Mouse (Mus musculus) midbrain, embryonic 14.5 days (tissue): ENCODE data around the gene Hist1h2ad. TPM values are rescaled to one million over a fixed set of nuclear protein-coding genes. Genes with fewer than 3 reads are reported as not detected.
"Not testable (repeated sequence)": the region's sequence is repeated elsewhere in the genome, so short reads cannot be mapped to it uniquely, and the experiment has no call there.

Source experiments
- ATAC-seq: fragments of 200-750 bp; cut with Nextera tagmentation; 2 replicates; pipeline ENCODE4 v1.8.0; 2017; ENCODE audit warnings: moderate number of reproducible peaks, moderate library complexity; ENCODE audit not compliant: low FRiP score, low TSS enrichment
- DNase-seq: peaks from one replicate; pipeline ENCODE4 v3.0.0-alpha.2; 2015
- H3K27ac ChIP-seq: fragments of 300-500 bp; sonication (generic); replicated peaks from 2 replicates; pipeline ENCODE4 v1.5.1; 2014; ENCODE audit warnings: mild to moderate bottlenecking, low read depth, low read length, moderate library complexity
- H3K27me3 ChIP-seq: fragments of 300-500 bp; sonication (generic); 2 replicates; pipeline ENCODE4 v1.6.1; 2014; ENCODE audit warnings: low read length, control low read depth, mixed read lengths; ENCODE audit not compliant: control insufficient read depth, insufficient read depth
- H3K36me3 ChIP-seq: fragments of 300-500 bp; sonication (generic); 2 replicates; pipeline ENCODE4 v1.6.1; 2014; ENCODE audit warnings: low read length, control low read depth; ENCODE audit not compliant: control insufficient read depth, insufficient read depth
- H3K4me1 ChIP-seq: fragments of 300-500 bp; sonication (generic); 2 replicates; pipeline ENCODE4 v1.6.1; 2014; ENCODE audit warnings: mild to moderate bottlenecking, antibody characterized with exemption, low read length, control low read depth; ENCODE audit not compliant: control insufficient read depth, insufficient read depth
- H3K4me2 ChIP-seq: fragments of 300-500 bp; sonication (generic); 2 replicates; pipeline ENCODE4 v1.6.1; 2014; ENCODE audit warnings: mild to moderate bottlenecking, low read length, moderate library complexity
- H3K4me3 ChIP-seq: fragments of 300-500 bp; sonication (generic); replicated peaks from 2 replicates; pipeline ENCODE4 v1.5.1; 2014; ENCODE audit warnings: low read depth, low read length
- H3K9ac ChIP-seq: fragments of 300-500 bp; sonication (generic); replicated peaks from 2 replicates; pipeline ENCODE4 v1.6.1; 2014; ENCODE audit warnings: mild to moderate bottlenecking, low read length, moderate library complexity
- H3K9me3 ChIP-seq: fragments of 300-500 bp; sonication (generic); 2 replicates; pipeline ENCODE4 v1.6.1; 2016; ENCODE audit warnings: low read length, control low read depth, mixed read lengths; ENCODE audit not compliant: control insufficient read depth
- WGBS: fragments of 180-500 bp; shearing (Covaris S2); extraction: QIAGEN DNeasy Blood & Tissue Kit; methylation state at CpG from one replicate; pipeline ENCODE4 v1.1.7; 2014; 5-methylcytosine and 5-hydroxymethylcytosine counted together
- polyA plus RNA-seq: library from polyadenylated mRNA; unstranded; fragments of >200 nt; fragmentation: Nextera tagmentation; extraction: Ambion mirVana; gene quantifications from 2 replicates; pipeline ENCODE4 v1.2.1, GENCODE M21; 2014

Hist1h2ad gene
- polyA plus RNA-seq, 1 experiment from 2014 or later: 2.1 TPM

DNA sequence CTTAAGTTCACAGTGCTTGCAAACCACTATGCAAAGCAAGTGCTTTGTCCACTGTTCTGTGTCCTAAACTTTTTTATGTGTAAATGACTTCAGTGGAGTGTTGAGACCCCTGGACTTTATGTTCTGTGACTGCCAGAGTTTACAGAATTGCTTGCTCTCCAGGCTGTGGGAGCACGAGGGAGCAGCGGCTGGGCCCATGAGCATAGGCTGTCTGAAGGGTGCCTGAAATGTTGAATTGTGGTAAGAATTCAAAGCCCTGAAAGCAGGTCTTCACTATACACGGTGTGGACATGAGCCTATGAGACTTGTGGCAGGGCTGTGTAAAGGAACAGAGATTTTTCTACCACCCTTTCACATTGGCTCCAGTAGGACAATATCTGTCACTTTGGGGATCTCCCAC lies 37.5 kb downstream of the Hist1h2ad start:
- Histone ChIP-seq H3K36me3 (no peaks in the 10 kb centered on the region), H3K4me1 (no peaks in the 10 kb centered on the region), H3K9me3 (no peaks in the 10 kb centered on the region), H3K4me2 (no peak overlapping the region), H3K27me3 (no peaks in the 10 kb centered on the region), H3K4me3 (no peak overlapping the region), H3K9ac (no peak overlapping the region), H3K27ac (no peak overlapping the region)
- no peak for DNase-seq
- 83% methylated on average over 3 of the region's 3 CpGs for WGBS
- ATAC-seq: no peak

DNA sequence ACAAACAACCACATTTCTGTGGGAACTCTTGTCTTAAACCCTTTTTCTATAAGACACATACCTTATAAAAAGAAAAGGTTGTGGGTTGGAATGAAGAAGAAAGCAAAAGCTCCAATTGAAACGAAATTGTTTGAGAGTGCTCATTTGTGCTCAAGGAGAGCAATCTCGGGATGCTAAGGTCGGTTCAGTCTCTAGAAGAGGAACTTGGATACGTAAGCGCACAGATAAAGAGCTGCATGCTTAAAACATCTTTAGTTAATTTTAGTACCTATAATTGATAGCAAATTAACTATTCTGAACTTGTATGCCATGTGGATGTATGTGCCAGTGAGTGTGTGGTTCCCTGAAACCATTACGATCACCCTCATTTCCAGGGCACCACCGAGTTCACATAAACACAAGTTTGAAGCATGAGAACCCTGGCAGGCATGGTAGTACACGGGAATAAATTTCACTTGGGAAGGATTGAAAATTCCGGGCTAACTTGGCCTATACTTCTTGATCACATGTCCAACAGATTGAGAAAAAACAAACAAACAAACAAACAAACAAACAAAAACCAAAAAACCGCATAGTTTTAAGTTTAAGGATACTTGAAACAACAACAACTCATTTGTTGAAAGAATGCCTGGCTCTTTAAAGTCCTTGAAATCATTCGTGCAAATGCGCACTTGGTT lies 46.0 kb downstream of the Hist1h2ad start:
- no peak for DNase-seq

DNA sequence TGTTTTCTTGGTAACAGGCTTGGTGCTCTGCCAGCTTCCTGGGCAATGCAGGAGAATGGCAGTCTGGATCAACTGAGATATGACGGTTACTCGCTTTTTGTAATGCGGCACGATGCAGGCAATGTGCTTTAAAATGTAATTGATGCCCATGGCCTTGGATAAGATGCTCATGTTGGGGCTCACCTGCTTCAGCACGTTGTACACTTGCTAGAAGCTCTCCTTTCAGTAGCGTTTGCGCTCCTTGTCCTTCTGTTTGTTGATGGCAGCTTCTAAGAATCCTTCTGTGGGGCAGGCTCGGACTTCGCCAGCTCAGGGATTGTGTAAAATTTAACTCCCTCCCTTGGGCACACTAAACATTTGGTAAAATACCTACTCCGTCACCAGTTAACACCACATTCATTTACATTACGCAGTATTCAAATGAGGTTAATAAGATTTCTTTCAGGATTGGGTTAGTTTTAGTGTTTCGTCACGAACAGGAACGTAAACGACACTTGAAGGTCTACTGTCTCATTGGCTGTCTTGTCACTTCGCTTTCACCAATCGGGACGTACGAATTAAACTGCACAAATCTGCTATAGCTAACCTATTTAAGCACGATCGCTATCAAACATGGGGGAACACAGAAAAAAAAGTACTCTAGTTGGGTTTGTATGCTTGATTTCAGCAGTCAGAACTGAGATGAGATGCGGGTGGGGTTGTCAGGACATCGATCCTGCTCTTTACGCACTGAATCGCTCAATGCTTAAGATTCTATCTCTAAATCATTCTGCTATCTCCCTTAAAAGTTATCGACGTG lies 46.8 kb downstream of the Hist1h2ad start, which contains the start of gene Hist1h2be:
Hist1h2be (minus strand) TSS at position 392 of the 799 bp plus-strand sequence.
- Histone ChIP-seq H3K9me3 (no peaks in the 10 kb centered on the region), H3K4me3 (peak within 1 kb of the TSS; percentile 57), H3K4me1 (peaks cover 13% of the 10 kb centered on the region), H3K27ac (peak within 1 kb of the TSS; percentile 86), H3K36me3 (no peaks in the 10 kb centered on the region), H3K27me3 (no peaks in the 10 kb centered on the region), H3K9ac (peak within 1 kb of the TSS; percentile 71), H3K4me2 (peak within 1 kb of the TSS; percentile 99)
- under 1% methylated on average over 27 of the region's 27 CpGs for WGBS
- ATAC-seq: peak; percentile 87
- peak; percentile 92 for DNase-seq

More for the DNA sequence above, 46.0 kb downstream of the Hist1h2ad start:
- peak overlapping the region; percentile 86 for H3K27ac ChIP-seq
- H3K36me3 ChIP-seq: no peaks in the 10 kb centered on the region
- H3K4me2 ChIP-seq: peak overlapping the region; percentile 99
- H3K4me1 ChIP-seq: peaks cover 13% of the 10 kb centered on the region
- H3K9me3 ChIP-seq: no peaks in the 10 kb centered on the region
- 50% methylated on average over 12 of the region's 12 CpGs for WGBS
- peak overlapping the region; percentile 57 for H3K4me3 ChIP-seq
- ATAC-seq: no peak
- H3K27me3 ChIP-seq: no peaks in the 10 kb centered on the region
- peak overlapping the region; percentile 57 for H3K9ac ChIP-seq

GRCm38 (mm10) chr13:23621532-23622174 lies 47.5 kb downstream of the Hist1h2ad start:
- WGBS: under 1% methylated on average over 18 of the region's 18 CpGs
- peak; percentile 82 for ATAC-seq
- no peaks in the 10 kb centered on the region for H3K27me3 ChIP-seq
- no peaks in the 10 kb centered on the region for H3K9me3 ChIP-seq
- no peaks in the 10 kb centered on the region for H3K36me3 ChIP-seq
- DNase-seq: peak; percentile 77
- H3K27ac ChIP-seq: peak overlapping the region; percentile 86
- H3K4me1 ChIP-seq: peaks cover 13% of the 10 kb centered on the region
- H3K4me3 ChIP-seq: peak overlapping the region; percentile 57
- H3K9ac ChIP-seq: peak overlapping the region; percentile 71
- H3K4me2 ChIP-seq: peak overlapping the region; percentile 99

GRCm38 (mm10) chr13:23622175-23622671 lies 48.0 kb downstream of the Hist1h2ad start, which contains the start of gene Hist1h1e:
Gene Hist1h1e, minus strand, starts transcription at chr13:23622558.
- not testable (repeated sequence) for H3K36me3 ChIP-seq, H3K27me3 ChIP-seq, H3K9me3 ChIP-seq
- Histone ChIP-seq H3K4me3 (peak within 1 kb of the TSS; percentile 57), H3K4me2 (peak within 1 kb of the TSS; percentile 99), H3K4me1 (peaks cover 13% of the 10 kb centered on the region), H3K27ac (peak within 1 kb of the TSS; percentile 86), H3K9ac (peak within 1 kb of the TSS; percentile 71)
- DNase-seq (peak; percentile 93), ATAC-seq (peak; percentile 95)
- WGBS: under 1% methylated on average over 48 of the region's 53 CpGs

DNA sequence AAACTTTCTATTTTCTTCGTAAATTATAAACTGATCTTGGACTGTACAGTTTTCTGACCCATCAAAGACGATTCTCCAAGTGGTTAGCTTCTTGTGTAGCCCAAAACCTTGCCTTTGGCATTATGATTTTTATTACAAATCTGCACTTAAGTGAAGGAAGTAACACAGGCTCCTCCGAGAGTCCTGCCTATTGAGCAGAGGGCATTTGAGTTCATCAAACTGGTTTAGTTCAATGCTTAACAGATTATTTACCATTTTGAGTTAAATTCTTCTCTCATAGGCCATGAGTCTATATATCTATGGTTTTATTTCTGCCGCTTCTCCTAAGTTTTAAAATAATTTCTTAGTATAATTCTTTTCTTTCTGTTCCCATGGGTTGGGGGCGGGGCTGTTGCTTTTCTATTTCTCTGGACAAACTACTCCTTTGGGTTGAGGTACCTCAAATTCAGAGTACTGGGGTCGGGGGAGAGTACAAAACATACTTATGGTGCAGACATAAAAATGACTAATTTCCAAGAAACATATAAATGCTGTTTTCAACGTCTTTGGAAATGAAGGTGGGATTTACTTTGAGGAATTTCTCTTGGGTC lies 48.8 kb downstream of the Hist1h2ad start:
- 25% methylated on average over 7 of the region's 7 CpGs for WGBS
- DNase-seq (peak; percentile 51), ATAC-seq (no peak)

More for the DNA sequence above, 48.8 kb downstream of the Hist1h2ad start:
- no peaks in the 10 kb centered on the region for H3K27me3 ChIP-seq
- peak overlapping the region; percentile 99 for H3K4me2 ChIP-seq
- peak overlapping the region; percentile 71 for H3K9ac ChIP-seq
- H3K27ac ChIP-seq: 0 out of 2 replicates have a peak overlapping the region, but pooled peaks have one; percentile 17
- no peaks in the 10 kb centered on the region for H3K9me3 ChIP-seq
- no peaks in the 10 kb centered on the region for H3K36me3 ChIP-seq
- H3K4me3 ChIP-seq: peak overlapping the region; percentile 57
- H3K4me1 ChIP-seq: peaks cover 13% of the 10 kb centered on the region
